Mouse (Mus musculus) liver, adult 2 months (tissue): ENCODE results near the gene Ankmy2.

Experiments
- CTCF ChIP-seq: fragments of 200-500 bp; IDR thresholded peaks from 2 replicates; pipeline ENCODE4 v1.5.1; 2011; ENCODE audit warnings: low read depth, low read length, control low read depth
- POLR2A ChIP-seq: fragments of 200-500 bp; IDR thresholded peaks from 2 replicates; pipeline ENCODE4 v1.6.1; 2011; ENCODE audit warnings: low read length, control low read depth; ENCODE audit not compliant: insufficient read depth; ENCODE audit errors: extremely low read depth

- no peak for TF ChIP-seq CTCF
- TF ChIP-seq POLR2A, result no peak
Observed at GRCm38 (mm10) chr12:36156101-36156636, 745 bp upstream of the Ankmy2 start.
